Mouse (Mus musculus): ENCODE measurements around the gene Sept9.

Gene Sept9

GRCm38 (mm10) chr11:117176304-117176703, 23.2 kb upstream of the Sept9 start:
- DNase-seq (ENCODE audit: low spot score in 2 of 2), result peak in 1 of 2 experiments; percentile 16

GRCm38 (mm10) chr11:117176900-117177299, 22.6 kb upstream of the Sept9 start:
- DNase-seq (ENCODE audit: low spot score in 2 of 2), result no peak

- DNase-seq (ENCODE audit: low spot score in 2 of 2), result peak; percentile 76 to 86
These were observed 22.0 kb upstream of the Sept9 start for GRCm38 (mm10) chr11:117177303-117177979.

GRCm38 (mm10) chr11:117179902-117180301, 19.6 kb upstream of the Sept9 start:
- DNase-seq (ENCODE audit: low spot score in 2 of 2), result no peak

GRCm38 (mm10) chr11:117182808-117183207, 16.7 kb upstream of the Sept9 start:
- DNase-seq (ENCODE audit: low spot score in 2 of 2), result no peak

- no peak for DNase-seq (ENCODE audit: low spot score in 2 of 2)
These were observed 16.2 kb upstream of the Sept9 start for GRCm38 (mm10) chr11:117183299-117183698.

GRCm38 (mm10) chr11:117183841-117184240, 15.6 kb upstream of the Sept9 start:
- no peak for DNase-seq (ENCODE audit: low spot score in 2 of 2)

- no peak for DNase-seq (ENCODE audit: low spot score in 2 of 2)
These were observed 14.2 kb upstream of the Sept9 start for GRCm38 (mm10) chr11:117185076-117185933.

- DNase-seq (ENCODE audit: low spot score in 2 of 2), result no peak
These were observed 7.9 kb upstream of the Sept9 start for GRCm38 (mm10) chr11:117191524-117191923.

GRCm38 (mm10) chr11:117194475-117194937, 5.0 kb upstream of the Sept9 start:
- DNase-seq (ENCODE audit: low spot score in 2 of 2), result no peak

GRCm38 (mm10) chr11:117195616-117196015, 3.8 kb upstream of the Sept9 start:
- DNase-seq (ENCODE audit: low spot score in 2 of 2), result no peak

- DNase-seq (ENCODE audit: low spot score in 2 of 2), result no peak
These were observed 2.8 kb upstream of the Sept9 start for GRCm38 (mm10) chr11:117196681-117197080.

- no peak for DNase-seq (ENCODE audit: low spot score in 2 of 2)
These were observed 1.3 kb upstream of the Sept9 start for GRCm38 (mm10) chr11:117198122-117198521.

- DNase-seq (ENCODE audit: low spot score in 2 of 2), result no peak
These were observed 2.4 kb downstream of the Sept9 start for GRCm38 (mm10) chr11:117201846-117202245.

GRCm38 (mm10) chr11:117204606-117205005, 5.1 kb downstream of the Sept9 start:
- DNase-seq (ENCODE audit: low spot score in 2 of 2), result no peak

GRCm38 (mm10) chr11:117205042-117205441, 5.6 kb downstream of the Sept9 start:
- DNase-seq (ENCODE audit: low spot score in 2 of 2), result no peak

GRCm38 (mm10) chr11:117205447-117205846, 6.0 kb downstream of the Sept9 start:
- no peak for DNase-seq (ENCODE audit: low spot score in 2 of 2)

GRCm38 (mm10) chr11:117207436-117207835, 8.0 kb downstream of the Sept9 start:
- no peak for DNase-seq (ENCODE audit: low spot score in 2 of 2)

- no peak for DNase-seq (ENCODE audit: low spot score in 2 of 2)
These were observed 8.8 kb downstream of the Sept9 start for GRCm38 (mm10) chr11:117208151-117208673.

- no peak for DNase-seq (ENCODE audit: low spot score in 2 of 2)
These were observed 17.3 kb downstream of the Sept9 start for GRCm38 (mm10) chr11:117216713-117217112.

- no peak for DNase-seq (ENCODE audit: low spot score in 2 of 2)
These were observed 18.6 kb downstream of the Sept9 start for GRCm38 (mm10) chr11:117218070-117218469.

- no peak for DNase-seq (ENCODE audit: low spot score in 2 of 2)
These were observed 19.0 kb downstream of the Sept9 start for GRCm38 (mm10) chr11:117218498-117218897.

GRCm38 (mm10) chr11:117220777-117221176, 21.3 kb downstream of the Sept9 start:
- DNase-seq (ENCODE audit: low spot score in 2 of 2), result no peak

Data from frontal cortex, postnatal 10 days (tissue).